Mouse (Mus musculus): ENCODE data around the gene Acsm5. TPM values are rescaled to one million over a fixed set of nuclear protein-coding genes. Genes with fewer than 3 reads are reported as not detected.
A peak's percentile ranks its signal among the peaks of the same experiment; 100 is the strongest.

Gene Acsm5
- polyA plus RNA-seq, 1 experiment from 2014 or later = not detected

- Histone ChIP-seq H3K4me3 (ENCODE audit: low read depth, low read length) (no peak overlapping the region), H3K9ac (ENCODE audit: low read length) (no peak overlapping the region), H3K27me3 (ENCODE audit: control insufficient read depth, insufficient read depth, low read length) (no peaks in the 10 kb centered on the region), H3K36me3 (ENCODE audit: control insufficient read depth, insufficient read depth, low read length) (no peaks in the 10 kb centered on the region), H3K27ac (ENCODE audit: low read depth, low read length) (no peak overlapping the region), H3K4me2 (ENCODE audit: low read depth, low read length, severe bottlenecking) (no peak overlapping the region), H3K4me1 (replicated peaks; ENCODE audit: control insufficient read depth, insufficient read depth, low read length) (no peaks in the 10 kb centered on the region), H3K9me3 (ENCODE audit: control insufficient read depth, low read length) (no peaks in the 10 kb centered on the region)
- 69% methylated on average over 10 of the region's 10 CpGs for WGBS
- ATAC-seq (replicated peaks; ENCODE audit: low FRiP score) = peak; percentile 59; the same call in 1 of the 2 replicates
- DNase-seq (ENCODE audit: low spot score) = peak; percentile 70
These were observed 3.6 kb upstream of the Acsm5 start for GRCm38 (mm10) chr7:119515492-119516271.

GRCm38 (mm10) chr7:119516272-119516558 is 3.0 kb upstream of the Acsm5 start:
- Histone ChIP-seq H3K4me1 (replicated peaks; ENCODE audit: control insufficient read depth, insufficient read depth, low read length) (no peaks in the 10 kb centered on the region), H3K36me3 (ENCODE audit: control insufficient read depth, insufficient read depth, low read length) (no peaks in the 10 kb centered on the region), H3K27me3 (ENCODE audit: control insufficient read depth, insufficient read depth, low read length) (no peaks in the 10 kb centered on the region), H3K9ac (ENCODE audit: low read length) (no peak overlapping the region), H3K4me2 (ENCODE audit: low read depth, low read length, severe bottlenecking) (no peak overlapping the region), H3K4me3 (ENCODE audit: low read depth, low read length) (no peak overlapping the region), H3K27ac (ENCODE audit: low read depth, low read length) (no peak overlapping the region), H3K9me3 (ENCODE audit: control insufficient read depth, low read length) (no peaks in the 10 kb centered on the region)
- ATAC-seq (replicated peaks; ENCODE audit: low FRiP score) (no peak), DNase-seq (ENCODE audit: low spot score) (no peak)
- 86% methylated on average over 7 of the region's 7 CpGs for WGBS

GRCm38 (mm10) chr7:119519654-119520053 is 391 bp downstream of the Acsm5 start:
- peak; percentile 81 for DNase-seq (ENCODE audit: low spot score)
- no peaks in the 10 kb centered on the region for H3K4me1 ChIP-seq (replicated peaks; ENCODE audit: control insufficient read depth, insufficient read depth, low read length)
- no peak overlapping the region for H3K4me3 ChIP-seq (ENCODE audit: low read depth, low read length)
- no peaks in the 10 kb centered on the region for H3K27me3 ChIP-seq (ENCODE audit: control insufficient read depth, insufficient read depth, low read length)
- ATAC-seq (replicated peaks; ENCODE audit: low FRiP score) = peak; percentile 63; the same call in 1 of the 2 replicates
- WGBS = 53% methylated on average over 5 of the region's 5 CpGs
- no peak overlapping the region for H3K27ac ChIP-seq (ENCODE audit: low read depth, low read length)
- H3K36me3 ChIP-seq (ENCODE audit: control insufficient read depth, insufficient read depth, low read length) = no peaks in the 10 kb centered on the region
- no peaks in the 10 kb centered on the region for H3K9me3 ChIP-seq (ENCODE audit: control insufficient read depth, low read length)
- no peak overlapping the region for H3K4me2 ChIP-seq (ENCODE audit: low read depth, low read length, severe bottlenecking)
- H3K9ac ChIP-seq (ENCODE audit: low read length) = no peak overlapping the region

GRCm38 (mm10) chr7:119521816-119522215 is 2.6 kb downstream of the Acsm5 start:
- H3K4me2 ChIP-seq (ENCODE audit: low read depth, low read length, severe bottlenecking) = no peak overlapping the region
- H3K36me3 ChIP-seq (ENCODE audit: control insufficient read depth, insufficient read depth, low read length) = no peaks in the 10 kb centered on the region
- no peaks in the 10 kb centered on the region for H3K9me3 ChIP-seq (ENCODE audit: control insufficient read depth, low read length)
- no peaks in the 10 kb centered on the region; the same call in 1 of the 2 replicates for H3K4me1 ChIP-seq (replicated peaks; ENCODE audit: control insufficient read depth, insufficient read depth, low read length)
- no peak overlapping the region for H3K4me3 ChIP-seq (ENCODE audit: low read depth, low read length)
- no peaks in the 10 kb centered on the region for H3K27me3 ChIP-seq (ENCODE audit: control insufficient read depth, insufficient read depth, low read length)
- WGBS = 90% methylated on average over 3 of the region's 3 CpGs
- ATAC-seq (replicated peaks; ENCODE audit: low FRiP score) (no peak), DNase-seq (ENCODE audit: low spot score) (no peak)
- no peak overlapping the region for H3K27ac ChIP-seq (ENCODE audit: low read depth, low read length)
- no peak overlapping the region for H3K9ac ChIP-seq (ENCODE audit: low read length)

GRCm38 (mm10) chr7:119522385-119522784 is 3.1 kb downstream of the Acsm5 start:
- H3K27me3 ChIP-seq (ENCODE audit: control insufficient read depth, insufficient read depth, low read length) = no peaks in the 10 kb centered on the region
- no peak overlapping the region for H3K4me2 ChIP-seq (ENCODE audit: low read depth, low read length, severe bottlenecking)
- H3K4me3 ChIP-seq (ENCODE audit: low read depth, low read length) = no peak overlapping the region
- ATAC-seq (replicated peaks; ENCODE audit: low FRiP score) (no peak), DNase-seq (ENCODE audit: low spot score) (no peak)
- 88% methylated on average over 1 of the region's 1 CpGs for WGBS
- no peaks in the 10 kb centered on the region; the same call in 1 of the 2 replicates for H3K4me1 ChIP-seq (replicated peaks; ENCODE audit: control insufficient read depth, insufficient read depth, low read length)
- H3K9me3 ChIP-seq (ENCODE audit: control insufficient read depth, low read length) = no peaks in the 10 kb centered on the region
- H3K9ac ChIP-seq (ENCODE audit: low read length) = no peak overlapping the region
- H3K27ac ChIP-seq (ENCODE audit: low read depth, low read length) = no peak overlapping the region
- no peaks in the 10 kb centered on the region for H3K36me3 ChIP-seq (ENCODE audit: control insufficient read depth, insufficient read depth, low read length)

GRCm38 (mm10) chr7:119523389-119523788 is 4.1 kb downstream of the Acsm5 start, which contains the start of gene Pdilt:
Pdilt (minus strand) TSS chr7:119523489.
- Histone ChIP-seq H3K27ac (ENCODE audit: low read depth, low read length) (no peak within 1 kb of the TSS), H3K9ac (ENCODE audit: low read length) (no peak within 1 kb of the TSS)
- WGBS = 83% methylated on average over 4 of the region's 4 CpGs

GRCm38 (mm10) chr7:119525881-119526281 is 6.6 kb downstream of the Acsm5 start:
- WGBS = 61% methylated on average over 2 of the region's 2 CpGs
- Histone ChIP-seq H3K4me3 (ENCODE audit: low read depth, low read length) (no peak overlapping the region), H3K4me1 (replicated peaks; ENCODE audit: control insufficient read depth, insufficient read depth, low read length) (no peaks in the 10 kb centered on the region; the same call in 1 of the 2 replicates)

More at GRCm38 (mm10) chr7:119523389-119523788, 4.1 kb downstream of the Acsm5 start, which contains the start of gene Pdilt:
- H3K36me3 ChIP-seq (ENCODE audit: control insufficient read depth, insufficient read depth, low read length) = no peaks in the 10 kb centered on the region
- no peaks in the 10 kb centered on the region; the same call in 1 of the 2 replicates for H3K4me1 ChIP-seq (replicated peaks; ENCODE audit: control insufficient read depth, insufficient read depth, low read length)
- H3K4me3 ChIP-seq (ENCODE audit: low read depth, low read length) = no peak within 1 kb of the TSS
- DNase-seq (ENCODE audit: low spot score) = no peak
- ATAC-seq (replicated peaks; ENCODE audit: low FRiP score) = no peak
- H3K27me3 ChIP-seq (ENCODE audit: control insufficient read depth, insufficient read depth, low read length) = no peaks in the 10 kb centered on the region
- no peaks in the 10 kb centered on the region for H3K9me3 ChIP-seq (ENCODE audit: control insufficient read depth, low read length)
- H3K4me2 ChIP-seq (ENCODE audit: low read depth, low read length, severe bottlenecking) = no peak within 1 kb of the TSS

GRCm38 (mm10) chr7:119526486-119526885 is 7.2 kb downstream of the Acsm5 start:
- no peak overlapping the region for H3K9ac ChIP-seq (ENCODE audit: low read length)
- H3K4me2 ChIP-seq (ENCODE audit: low read depth, low read length, severe bottlenecking) = no peak overlapping the region
- H3K4me1 ChIP-seq (replicated peaks; ENCODE audit: control insufficient read depth, insufficient read depth, low read length) = no peaks in the 10 kb centered on the region; the same call in 1 of the 2 replicates
- H3K27ac ChIP-seq (ENCODE audit: low read depth, low read length) = no peak overlapping the region
- 37% methylated on average over 13 of the region's 13 CpGs for WGBS
- H3K9me3 ChIP-seq (ENCODE audit: control insufficient read depth, low read length) = no peaks in the 10 kb centered on the region
- no peaks in the 10 kb centered on the region for H3K36me3 ChIP-seq (ENCODE audit: control insufficient read depth, insufficient read depth, low read length)
- ATAC-seq (replicated peaks; ENCODE audit: low FRiP score) (no peak), DNase-seq (ENCODE audit: low spot score) (no peak)
- H3K27me3 ChIP-seq (ENCODE audit: control insufficient read depth, insufficient read depth, low read length) = no peaks in the 10 kb centered on the region
- H3K4me3 ChIP-seq (ENCODE audit: low read depth, low read length) = no peak overlapping the region

More at GRCm38 (mm10) chr7:119525881-119526281, 6.6 kb downstream of the Acsm5 start:
- ATAC-seq (replicated peaks; ENCODE audit: low FRiP score) (no peak), DNase-seq (ENCODE audit: low spot score) (no peak)
- H3K36me3 ChIP-seq (ENCODE audit: control insufficient read depth, insufficient read depth, low read length) = no peaks in the 10 kb centered on the region
- no peak overlapping the region for H3K4me2 ChIP-seq (ENCODE audit: low read depth, low read length, severe bottlenecking)
- no peak overlapping the region for H3K9ac ChIP-seq (ENCODE audit: low read length)
- no peak overlapping the region for H3K27ac ChIP-seq (ENCODE audit: low read depth, low read length)
- no peaks in the 10 kb centered on the region for H3K27me3 ChIP-seq (ENCODE audit: control insufficient read depth, insufficient read depth, low read length)
- no peaks in the 10 kb centered on the region for H3K9me3 ChIP-seq (ENCODE audit: control insufficient read depth, low read length)

GRCm38 (mm10) chr7:119527135-119527534 is 7.9 kb downstream of the Acsm5 start:
- no peaks in the 10 kb centered on the region for H3K27me3 ChIP-seq (ENCODE audit: control insufficient read depth, insufficient read depth, low read length)
- H3K9ac ChIP-seq (ENCODE audit: low read length) = no peak overlapping the region
- WGBS = 96% methylated on average over 1 of the region's 1 CpGs
- no peaks in the 10 kb centered on the region; the same call in 1 of the 2 replicates for H3K4me1 ChIP-seq (replicated peaks; ENCODE audit: control insufficient read depth, insufficient read depth, low read length)
- DNase-seq (ENCODE audit: low spot score) = no peak
- H3K27ac ChIP-seq (ENCODE audit: low read depth, low read length) = no peak overlapping the region
- no peak overlapping the region for H3K4me2 ChIP-seq (ENCODE audit: low read depth, low read length, severe bottlenecking)
- H3K36me3 ChIP-seq (ENCODE audit: control insufficient read depth, insufficient read depth, low read length) = no peaks in the 10 kb centered on the region
- H3K4me3 ChIP-seq (ENCODE audit: low read depth, low read length) = no peak overlapping the region
- H3K9me3 ChIP-seq (ENCODE audit: control insufficient read depth, low read length) = no peaks in the 10 kb centered on the region
- ATAC-seq (replicated peaks; ENCODE audit: low FRiP score) = no peak
